Mouse (Mus musculus) E14TG2a.4 (cell line): ENCODE results near the gene Ppdpf.

Source experiments
- CTCF ChIP-seq: conservative IDR thresholded peaks from 2 replicates; pipeline ENCODE4 v1.5.1; 2014; ENCODE audit warnings: low read length
- NANOG ChIP-seq: IDR thresholded peaks from 2 replicates; pipeline ENCODE4 v1.6.1; 2014; ENCODE audit warnings: borderline replicate concordance, low read length, mixed read lengths

- TF ChIP-seq CTCF = no peak
- TF ChIP-seq NANOG = no peak
Measured at GRCm38 (mm10) chr2:181154361-181154760, 32.7 kb upstream of the Ppdpf start.
